Comparison of ENCODE assay signal across 23 mouse cellular contexts in genomic region chr17:29336266-29336990, GRCm38 (mm10). TPM values are rescaled to one million over a fixed set of nuclear protein-coding genes. Genes with fewer than 3 reads are reported as not detected.
A peak's percentile ranks its signal among the peaks of the same experiment; 100 is the strongest.
DNase-seq lines count a peak whose midpoint lies in the region; TF ChIP-seq lines count a peak whose summit lies in the region.
"Had no signal": no experiment of that assay in that cellular context is flagged by ENCODE, and none has a peak within 500 bp of the region (broad histone marks: within the 10 kb centered on the region; RNA-seq: fewer than 3 reads in every experiment).

No protein-coding gene starts in this region.

- DNase-seq in adrenal gland, adult 2 months = peak; percentile 34
- no peak for DNase-seq in adrenal gland, adult 18-20 months (ENCODE audit: low spot score in 2 of 2)
- peak; percentile 15 for DNase-seq in gastrocnemius, adult 2 months
- no peak for DNase-seq in gastrocnemius, adult 18-20 months (ENCODE audit: low spot score)
- DNase-seq in thymus, postnatal 4 days = peak; percentile 12
- DNase-seq in thymus, adult 2 months = no peak
- peak; percentile 78 for DNase-seq in lung, postnatal 36 days
- DNase-seq in frontal cortex, postnatal 25 days (ENCODE audit: low spot score in 2 of 2) = no peak
- DNase-seq: kidney, adult 9 months; left cerebral cortex, postnatal 4 days; liver, postnatal 0 days; retina, postnatal 1 day; right cerebral cortex, postnatal 25 days; thymus, postnatal 25 days had no signal

- 96% methylated on average over 19 of the region's 19 CpGs for WGBS in thymus, adult 2 months

- TF ChIP-seq POLR2A in thymus, adult 2 months (IDR thresholded peaks at IDR 0.05; ENCODE audit: control insufficient read depth, extremely low read depth, insufficient read depth, low read length, poor library complexity) = no peak

- TF ChIP-seq CTCF in gastrocnemius, adult 2 months (IDR thresholded peaks at IDR 0.05) = no peak
- TF ChIP-seq CTCF in thymus, adult 2 months (IDR thresholded peaks at IDR 0.05; ENCODE audit: borderline replicate concordance, control insufficient read depth, extremely low read depth, insufficient read depth, low read length, poor library complexity) = no peak

- H3K4me3 ChIP-seq in gastrocnemius, adult 2 months = no peak overlapping the region
- H3K4me3 ChIP-seq in thymus, adult 2 months (ENCODE audit: control insufficient read depth, insufficient read depth, low read length) = no peak overlapping the region
- H3K4me3 ChIP-seq: erythroblast, embryonic 14.5 days; forebrain, embryonic 12.5 days; heart, adult 2 months; heart, embryonic 12.5 days; liver, embryonic 12.5 days; midbrain, embryonic 13.5 days; stomach, embryonic 15.5 days had no signal

- H3K27ac ChIP-seq in gastrocnemius, adult 2 months = no peak overlapping the region
- H3K27ac ChIP-seq in thymus, adult 2 months (ENCODE audit: control insufficient read depth, insufficient read depth, low read length) = no peak overlapping the region
- H3K27ac ChIP-seq: forebrain, embryonic 12.5 days; heart, adult 2 months; liver, embryonic 12.5 days; macrophage; midbrain, embryonic 13.5 days; stomach, embryonic 15.5 days had no signal

- H3K27me3 ChIP-seq in thymus, adult 2 months (ENCODE audit: control insufficient read depth, insufficient read depth, low read length) = no peaks in the 10 kb centered on the region
- H3K27me3 ChIP-seq: forebrain, embryonic 12.5 days; heart, embryonic 12.5 days; liver, embryonic 12.5 days; midbrain, embryonic 13.5 days; stomach, embryonic 15.5 days had no signal

- peaks cover 57% of the 10 kb centered on the region for H3K4me1 ChIP-seq in thymus, adult 2 months (replicated peaks; ENCODE audit: control insufficient read depth, insufficient read depth, low read length)

- H3K36me3 ChIP-seq in thymus, adult 2 months (ENCODE audit: control insufficient read depth, insufficient read depth, low read length) = peaks cover 29% of the 10 kb centered on the region

- intact Hi-C loops in gastrocnemius, adult 2 months (cut with DNase I) = no loop called here

RNA-seq across cellular contexts. Expression of gene Mtch1, which starts 11.3 kb away (rescaled TPM):
- total RNA-seq in adrenal gland, adult 2 months (2021) = 100 to 1,000 TPM; 220 to 280 TPM
- 331 and 392 TPM in 2 replicates for polyA plus RNA-seq in adrenal gland, adult 2 months (2012; rRNA removed)
- 100 to 1,000 TPM; 252 to 293 TPM for total RNA-seq in adrenal gland, adult 18-20 months (2021)
- 100 to 1,000 TPM in 1 of 2 experiments, 10 to 100 TPM in 1; 78.5 to 109 TPM for total RNA-seq in gastrocnemius, adult 2 months (2021)
- total RNA-seq in gastrocnemius, adult 18-20 months (2021) = 10 to 100 TPM; 80.1 to 88.4 TPM
- polyA plus RNA-seq in thymus, adult 2 months (2012; rRNA removed) = 332 and 354 TPM in 2 replicates

RNA-seq across cellular contexts. Expression of gene Pi16, which starts 18.9 kb away (rescaled TPM):
- total RNA-seq in adrenal gland, adult 2 months (2021) = 10 to 100 TPM; 23.1 to 35.5 TPM
- polyA plus RNA-seq in adrenal gland, adult 2 months (2012; rRNA removed) = 21.5 and 29.9 TPM in 2 replicates
- total RNA-seq in adrenal gland, adult 18-20 months (2021) = 10 to 100 TPM; 16.8 to 52.3 TPM
- total RNA-seq in gastrocnemius, adult 2 months (2021) = 10 to 100 TPM; 21.9 to 52.6 TPM
- 10 to 100 TPM; 16.2 to 23.7 TPM for total RNA-seq in gastrocnemius, adult 18-20 months (2021)
- 22.7 and 24.5 TPM in 2 replicates for polyA plus RNA-seq in thymus, adult 2 months (2012; rRNA removed)
- total RNA-seq: megakaryocyte-erythroid progenitor cell, adult 5-6 weeks had no signal

RNA-seq across cellular contexts. Expression of gene Fgd2, which starts 24.3 kb away (rescaled TPM):
- total RNA-seq in adrenal gland, adult 2 months (2021) = 1 to 10 TPM; 2.6 to 3.4 TPM
- polyA plus RNA-seq in adrenal gland, adult 2 months (2012; rRNA removed) = 10.0 and 17.2 TPM in 2 replicates
- total RNA-seq in adrenal gland, adult 18-20 months (2021) = 1 to 10 TPM; 3.7 to 9.5 TPM
- total RNA-seq in gastrocnemius, adult 2 months (2021) = 1 to 10 TPM in 1 of 2 experiments, under 1 TPM in 1; 0.74 to 1.1 TPM
- total RNA-seq in gastrocnemius, adult 18-20 months (2021) = 1 to 10 TPM in 1 of 2 experiments, under 1 TPM in 1; 0.68 to 1.6 TPM
- polyA plus RNA-seq in thymus, adult 2 months (2012; rRNA removed) = 40.0 and 56.0 TPM in 2 replicates

Comparison
In these comparisons a context has a peak if more than half of its experiments do, and no peak if none do; other contexts are left out.
1. DNase-seq: peak in adrenal gland, adult 2 months (single experiment), gastrocnemius, adult 2 months (single experiment), thymus, postnatal 4 days (single experiment) and lung, postnatal 36 days (single experiment); none in adrenal gland, adult 18-20 months (0 of 2), gastrocnemius, adult 18-20 months (single experiment), thymus, adult 2 months (single experiment) and frontal cortex, postnatal 25 days (0 of 2).